Mouse (Mus musculus): ENCODE measurements around the gene Kng2. TPM values are rescaled to one million over a fixed set of nuclear protein-coding genes. Genes with fewer than 3 reads are reported as not detected.

Kng2 gene
- not detected for total RNA-seq (2023)

GRCm38 (mm10) chr16:23028966-23029600 lies at the start of gene Kng2:
Gene Kng2 (minus strand): TSS chr16:23029482.

GRCm38 (mm10) chr16:23057668-23058447 lies 28.6 kb upstream of the Kng2 start, which contains the start of gene Kng1:
Gene Kng1 (plus strand): TSS chr16:23057865.

GRCm38 (mm10) chr16:22950840-22951395 lies 78.4 kb downstream of the Kng2 start, which contains the start of gene Hrg:
Gene Hrg (plus strand): TSS chr16:22951072.

Other genes with a start within 250 kb of the Kng2 start
- not detected for gene Crygs, start 217.9 kb downstream of the Kng2 start, total RNA-seq (2023)
- gene Tbccd1, start 171.8 kb downstream of the Kng2 start, total RNA-seq (2023): 10 to 100 TPM; 11.2 to 11.3 TPM
- 10 to 100 TPM; 73.7 to 79.2 TPM for gene Dnajb11, start 171.6 kb downstream of the Kng2 start, total RNA-seq (2023)
- gene Ahsg, start 138.2 kb downstream of the Kng2 start, total RNA-seq (2023): not detected
- gene Fetub, start 111.1 kb downstream of the Kng2 start, total RNA-seq (2023): not detected
- not detected for gene Hrg, start 78.4 kb downstream of the Kng2 start, total RNA-seq (2023)
- not detected for gene Kng1, start 28.4 kb upstream of the Kng2 start, total RNA-seq (2023)
- 100 to 1,000 TPM; 690 to 724 TPM for gene Eif4a2, start 78.0 kb upstream of the Kng2 start, total RNA-seq (2023)
- gene Rfc4, start 98.3 kb upstream of the Kng2 start, total RNA-seq (2023): 1 to 10 TPM; 4.4 to 4.8 TPM
- gene Adipoq, start 117.1 kb upstream of the Kng2 start, total RNA-seq (2023): not detected
- 10 to 100 TPM; 22.0 to 38.8 TPM for gene St6gal1, start 195.3 kb upstream of the Kng2 start, total RNA-seq (2023)